Mouse (Mus musculus) spleen, adult 12 weeks (tissue): ENCODE results near the gene Map2k6.

Source experiments
- DNase-seq: peaks from one replicate; pipeline ENCODE4 v3.0.0; 2022; ENCODE audit warnings: low spot score

Gene Map2k6

GRCm38 (mm10) chr11:110563272-110563671 lies 164.3 kb downstream of the Map2k6 start:
- no peak for DNase-seq

DNA sequence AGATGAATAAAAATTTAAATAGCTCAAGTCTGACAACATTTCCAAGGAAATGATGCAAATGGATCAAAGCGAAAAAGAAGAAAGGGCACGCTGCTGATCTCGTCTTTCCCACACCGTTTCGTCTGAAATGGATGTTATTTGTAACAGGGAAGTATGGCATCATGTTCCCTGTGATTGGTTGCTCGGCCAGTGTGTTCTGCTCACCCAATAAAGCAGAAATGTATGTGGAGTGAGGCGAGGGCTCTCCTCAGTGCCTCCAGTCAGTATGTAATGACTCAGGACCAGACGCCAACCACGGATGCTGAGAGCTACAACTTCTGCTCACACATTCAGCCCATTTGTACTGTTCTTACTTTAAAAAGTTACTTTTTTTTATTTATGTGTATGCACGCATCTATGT lies 164.9 kb downstream of the Map2k6 start:
- DNase-seq = no peak

DNA sequence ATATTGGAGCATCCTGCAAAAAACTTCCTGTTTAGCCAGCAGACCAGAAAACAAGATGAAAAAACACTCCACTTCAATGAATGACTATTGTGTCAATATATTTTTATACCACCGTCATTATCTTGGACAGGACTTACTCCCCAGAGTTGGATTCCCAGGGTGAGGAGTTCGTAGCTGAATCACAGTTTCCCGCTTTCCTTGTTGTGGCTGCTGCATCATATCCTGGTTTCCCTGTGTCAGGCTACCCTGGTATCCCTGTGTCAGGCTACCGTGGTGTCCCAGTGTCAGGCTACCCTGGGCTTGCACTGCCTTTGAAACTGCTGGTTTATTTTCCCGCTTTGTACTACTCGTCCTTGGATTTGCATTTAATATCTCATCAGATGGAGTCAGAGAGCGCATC lies 167.4 kb downstream of the Map2k6 start:
- no peak for DNase-seq

DNA sequence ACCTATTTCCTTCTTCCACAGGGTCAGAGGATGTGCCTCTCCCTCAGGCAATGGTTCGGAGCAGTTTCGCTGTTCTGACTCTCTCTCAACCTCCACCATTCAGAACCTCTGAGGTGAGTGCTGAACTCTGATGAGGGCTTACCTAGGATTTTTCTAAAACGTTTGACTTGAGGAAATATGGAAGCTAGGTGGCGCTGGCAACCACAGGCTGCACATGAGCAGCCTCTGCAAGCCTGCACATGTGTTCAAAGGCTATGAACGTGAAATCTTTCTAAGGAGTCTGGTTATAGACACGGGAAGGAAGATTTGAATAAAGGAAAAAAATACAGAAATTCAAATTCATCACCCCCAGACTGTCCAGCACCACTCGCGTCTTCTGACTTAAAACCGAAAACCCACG lies 173.6 kb downstream of the Map2k6 start:
- no peak for DNase-seq
